Mouse (Mus musculus) liver, embryonic 16.5 days (tissue): ENCODE results near the gene Arl15. TPM values are rescaled to one million over a fixed set of nuclear protein-coding genes. Genes with fewer than 3 reads are reported as not detected.

ENCODE experiments used
- ATAC-seq: fragments of 200-750 bp; cut with Nextera tagmentation; 2 replicates; pipeline ENCODE4 v1.8.0; 2017; ENCODE audit warnings: low read depth, mild to moderate bottlenecking, moderate number of reproducible peaks, moderate library complexity
- H3K27ac ChIP-seq: fragments of 300-500 bp; sonication (generic); 2 replicates; pipeline ENCODE4 v1.5.1; 2014; ENCODE audit warnings: mild to moderate bottlenecking, low read length
- H3K27me3 ChIP-seq: fragments of 300-500 bp; sonication (generic); 2 replicates; pipeline ENCODE4 v1.6.1; 2014; ENCODE audit warnings: low read depth, low read length, mixed read lengths; ENCODE audit not compliant: control insufficient read depth, insufficient read depth
- H3K36me3 ChIP-seq: fragments of 300-500 bp; sonication (generic); 2 replicates; pipeline ENCODE4 v1.6.1; 2014; ENCODE audit warnings: mild to moderate bottlenecking; ENCODE audit not compliant: control insufficient read depth, insufficient read depth
- H3K4me1 ChIP-seq: fragments of 300-500 bp; sonication (generic); 2 replicates; pipeline ENCODE4 v1.6.1; 2014; ENCODE audit warnings: low read depth, low read length, mixed read lengths; ENCODE audit not compliant: control insufficient read depth
- H3K4me2 ChIP-seq: fragments of 300-500 bp; sonication (generic); 2 replicates; pipeline ENCODE4 v1.6.1; 2014; ENCODE audit warnings: low read depth, low read length, mixed read lengths
- H3K4me3 ChIP-seq: fragments of 300-500 bp; sonication (generic); 2 replicates; pipeline ENCODE4 v1.5.1; 2014; ENCODE audit warnings: low read depth, mild to moderate bottlenecking, low read length
- H3K9ac ChIP-seq: fragments of 300-500 bp; sonication (generic); 2 replicates; pipeline ENCODE4 v1.6.1; 2014; ENCODE audit warnings: low read depth, low read length
- H3K9me3 ChIP-seq: fragments of 300-500 bp; sonication (generic); replicated peaks from 2 replicates; pipeline ENCODE4 v1.6.1; 2016; ENCODE audit warnings: low read length; ENCODE audit not compliant: control insufficient read depth
- WGBS: fragments of 180-500 bp; shearing (Covaris S2); extraction: QIAGEN DNeasy Blood & Tissue Kit; methylation state at CpG from one replicate; pipeline ENCODE4 v1.1.7; 2014; ENCODE audit not compliant: insufficient replicate concordance; 5-methylcytosine and 5-hydroxymethylcytosine counted together
- polyA plus RNA-seq: library from polyadenylated mRNA; unstranded; fragments of >200 nt; fragmentation: Nextera tagmentation; extraction: Ambion mirVana; gene quantifications from 2 replicates; pipeline ENCODE4 v1.2.1, GENCODE M21; 2015

The Arl15 gene
- polyA plus RNA-seq, 1 experiment from 2014 or later = 2.9 TPM

DNA sequence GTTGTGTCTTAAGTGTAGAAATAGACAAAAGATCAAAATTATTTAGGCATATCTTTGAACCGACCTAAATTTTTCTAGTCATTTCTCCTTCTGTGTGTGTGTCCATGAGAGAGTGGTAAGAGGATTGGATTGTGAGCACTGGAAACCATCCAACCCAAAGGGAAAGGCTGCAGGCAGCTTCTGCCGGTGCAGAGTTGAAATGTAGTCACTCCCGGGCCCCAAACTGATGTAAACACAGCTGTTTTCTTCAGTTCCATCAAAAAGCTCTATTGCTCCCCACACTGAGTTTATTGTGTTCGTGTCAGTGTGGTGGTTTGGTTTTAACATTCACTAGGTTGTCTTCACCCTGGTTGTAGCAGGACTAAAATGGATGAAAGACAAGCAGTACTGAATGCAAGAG is 153.2 kb downstream of the Arl15 start:
- 67% methylated on average over 4 of the region's 4 CpGs for WGBS
- no peak for ATAC-seq
- no peaks in the 10 kb centered on the region for H3K36me3 ChIP-seq
- no peak overlapping the region for H3K27ac ChIP-seq
- H3K4me1 ChIP-seq = no peaks in the 10 kb centered on the region
- no peak overlapping the region for H3K4me2 ChIP-seq
- no peaks in the 10 kb centered on the region for H3K9me3 ChIP-seq
- H3K9ac ChIP-seq = no peak overlapping the region
- H3K4me3 ChIP-seq = no peak overlapping the region
- no peaks in the 10 kb centered on the region for H3K27me3 ChIP-seq

DNA sequence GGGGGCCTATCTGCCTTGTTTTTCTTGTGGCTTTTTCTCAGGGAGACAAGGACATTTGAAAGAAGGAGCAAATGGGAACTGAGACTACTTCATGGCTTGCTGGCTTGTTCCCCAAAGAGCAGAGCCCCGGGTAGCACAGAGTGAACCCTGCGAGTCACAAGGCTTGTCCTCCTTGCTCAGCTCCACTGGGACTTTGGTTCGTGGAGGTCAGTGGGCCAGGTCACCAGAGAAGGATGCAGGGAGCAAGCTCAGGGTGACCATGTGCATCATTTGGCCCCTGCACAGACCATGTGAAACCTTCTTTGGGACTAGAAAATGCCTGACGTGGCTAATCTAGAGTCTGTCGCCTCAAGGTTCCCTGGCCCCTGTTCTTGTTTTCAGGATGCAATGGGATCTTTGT is 155.4 kb downstream of the Arl15 start:
- Histone ChIP-seq H3K27ac (no peak overlapping the region), H3K27me3 (no peaks in the 10 kb centered on the region), H3K36me3 (no peaks in the 10 kb centered on the region), H3K9me3 (no peaks in the 10 kb centered on the region), H3K9ac (no peak overlapping the region), H3K4me2 (no peak overlapping the region), H3K4me3 (no peak overlapping the region), H3K4me1 (no peaks in the 10 kb centered on the region)
- ATAC-seq = peak; percentile 35
- WGBS = 66% methylated on average over 5 of the region's 5 CpGs

DNA sequence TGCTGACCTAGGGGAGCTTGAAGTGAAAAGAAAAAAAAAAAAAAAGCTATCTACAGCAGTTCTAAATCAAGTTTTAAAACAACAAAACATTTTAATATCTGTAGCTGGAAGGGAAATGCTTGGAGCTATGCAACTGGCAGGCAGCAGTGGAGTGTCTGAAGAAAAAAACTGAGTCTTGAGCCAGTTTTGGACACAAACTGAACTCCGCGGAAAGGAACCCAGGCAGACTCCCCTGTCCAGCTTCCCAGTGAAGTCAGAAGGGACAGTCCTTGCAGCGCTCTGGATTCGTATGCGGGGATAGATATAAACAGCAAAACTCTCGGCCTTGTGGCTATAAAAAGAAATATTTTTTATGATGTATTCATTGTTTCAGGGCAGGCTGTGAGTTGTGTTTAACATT is 155.8 kb downstream of the Arl15 start:
- no peaks in the 10 kb centered on the region for H3K9me3 ChIP-seq
- H3K4me1 ChIP-seq = no peaks in the 10 kb centered on the region
- no peak for ATAC-seq
- H3K9ac ChIP-seq = no peak overlapping the region
- no peak overlapping the region for H3K4me3 ChIP-seq
- H3K27ac ChIP-seq = no peak overlapping the region
- H3K36me3 ChIP-seq = no peaks in the 10 kb centered on the region
- no peaks in the 10 kb centered on the region for H3K27me3 ChIP-seq
- 80% methylated on average over 6 of the region's 6 CpGs for WGBS
- H3K4me2 ChIP-seq = no peak overlapping the region

DNA sequence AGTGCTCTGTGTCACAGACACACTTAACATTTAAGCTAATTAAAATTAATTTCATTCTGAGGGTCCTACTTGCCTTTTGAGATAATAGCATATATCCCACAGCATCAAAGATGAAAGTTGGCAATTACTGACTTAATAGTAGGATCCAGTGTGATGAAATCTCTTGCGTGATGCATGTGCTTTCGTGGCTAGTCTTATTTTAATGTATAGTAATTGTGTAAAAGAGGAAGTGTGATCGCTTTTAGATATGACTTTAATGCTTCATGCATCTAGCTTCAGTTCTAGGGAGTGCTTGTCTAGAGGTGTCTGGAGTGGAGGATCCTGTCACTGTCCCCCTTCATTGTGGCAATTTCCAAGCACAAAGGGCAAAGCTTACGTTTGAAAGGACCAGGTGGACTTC is 163.1 kb downstream of the Arl15 start:
- H3K4me1 ChIP-seq = no peaks in the 10 kb centered on the region
- whole genome bisulfite sequencing = 50% methylated on average over 4 of the region's 4 CpGs
- no peak for ATAC-seq

DNA sequence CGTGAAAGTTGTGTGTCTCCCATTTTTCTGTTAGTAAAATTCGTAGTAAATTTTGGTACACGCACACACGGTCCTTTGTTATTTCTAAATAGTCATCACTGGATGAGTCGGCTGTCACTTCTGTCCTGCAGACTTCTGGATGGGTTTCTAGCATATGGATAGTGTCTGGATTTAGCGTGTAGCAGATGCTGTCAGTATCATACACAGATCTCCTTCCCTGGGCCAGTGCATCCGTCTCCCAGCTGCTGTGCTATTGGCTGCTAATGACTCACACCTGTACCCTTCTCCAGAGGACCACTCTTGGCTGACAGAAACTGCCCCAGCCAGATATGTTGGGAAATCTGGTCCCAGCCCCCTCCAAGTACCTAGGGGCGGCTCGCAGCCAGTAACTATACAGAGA is 170.6 kb downstream of the Arl15 start:
- WGBS = 80% methylated on average over 9 of the region's 9 CpGs
- no peak overlapping the region for H3K9ac ChIP-seq
- no peaks in the 10 kb centered on the region for H3K4me1 ChIP-seq
- no peak overlapping the region for H3K4me2 ChIP-seq
- no peak for ATAC-seq
- no peak overlapping the region for H3K27ac ChIP-seq
- no peaks in the 10 kb centered on the region for H3K27me3 ChIP-seq
- H3K36me3 ChIP-seq = no peaks in the 10 kb centered on the region
- H3K9me3 ChIP-seq = no peaks in the 10 kb centered on the region
- H3K4me3 ChIP-seq = no peak overlapping the region

More for the DNA sequence above, 163.1 kb downstream of the Arl15 start:
- Histone ChIP-seq H3K4me3 (no peak overlapping the region), H3K27me3 (no peaks in the 10 kb centered on the region), H3K9me3 (no peaks in the 10 kb centered on the region), H3K27ac (no peak overlapping the region), H3K9ac (no peak overlapping the region), H3K36me3 (no peaks in the 10 kb centered on the region), H3K4me2 (no peak overlapping the region)

DNA sequence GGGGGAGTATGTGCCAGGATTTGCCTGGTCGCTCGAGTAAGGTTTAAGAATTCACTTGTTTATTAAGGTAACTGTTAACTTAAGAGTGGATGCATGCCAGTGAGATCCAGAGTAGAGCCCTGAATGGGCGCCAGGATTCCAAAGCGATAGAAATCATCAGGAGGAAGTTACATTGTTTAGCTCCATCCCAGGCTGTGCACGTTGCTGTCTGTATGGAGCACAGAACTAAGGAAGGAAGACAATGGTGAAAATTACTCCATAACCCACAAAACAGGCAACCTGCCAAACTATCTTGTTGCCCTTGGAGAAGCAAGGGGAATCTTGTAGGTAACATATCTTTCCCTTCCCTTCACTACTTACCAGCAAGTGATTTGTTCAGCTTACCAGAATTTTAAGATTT is 176.4 kb downstream of the Arl15 start:
- 64% methylated on average over 5 of the region's 5 CpGs for WGBS
- Histone ChIP-seq H3K36me3 (no peaks in the 10 kb centered on the region), H3K9ac (no peak overlapping the region), H3K9me3 (no peaks in the 10 kb centered on the region), H3K4me1 (no peaks in the 10 kb centered on the region), H3K27me3 (no peaks in the 10 kb centered on the region), H3K4me2 (no peak overlapping the region), H3K27ac (no peak overlapping the region), H3K4me3 (no peak overlapping the region)
- no peak for ATAC-seq

DNA sequence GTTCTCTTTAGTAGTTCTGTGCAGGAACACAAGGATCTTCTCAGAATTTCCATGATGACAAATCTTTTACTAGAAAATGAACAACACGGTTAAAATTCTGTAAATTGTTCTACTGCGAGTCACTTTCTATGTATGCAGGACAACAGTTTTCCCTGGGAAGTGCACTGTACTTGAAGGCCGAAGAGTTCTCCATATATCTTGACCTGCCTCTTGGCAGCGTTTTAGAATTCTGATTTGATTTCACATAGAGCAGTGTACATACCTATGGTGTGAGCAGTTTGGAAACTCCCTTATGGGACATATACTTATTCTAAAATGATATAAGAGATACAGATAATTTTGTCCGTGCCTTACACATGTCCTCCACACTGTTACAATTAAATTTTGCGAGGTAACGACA is 178.1 kb downstream of the Arl15 start:
- 84% methylated on average over 7 of the region's 7 CpGs for WGBS
- Histone ChIP-seq H3K27me3 (no peaks in the 10 kb centered on the region), H3K9me3 (no peaks in the 10 kb centered on the region), H3K36me3 (no peaks in the 10 kb centered on the region), H3K9ac (no peak overlapping the region), H3K4me2 (no peak overlapping the region), H3K27ac (no peak overlapping the region), H3K4me1 (no peaks in the 10 kb centered on the region), H3K4me3 (no peak overlapping the region)
- ATAC-seq = no peak

DNA sequence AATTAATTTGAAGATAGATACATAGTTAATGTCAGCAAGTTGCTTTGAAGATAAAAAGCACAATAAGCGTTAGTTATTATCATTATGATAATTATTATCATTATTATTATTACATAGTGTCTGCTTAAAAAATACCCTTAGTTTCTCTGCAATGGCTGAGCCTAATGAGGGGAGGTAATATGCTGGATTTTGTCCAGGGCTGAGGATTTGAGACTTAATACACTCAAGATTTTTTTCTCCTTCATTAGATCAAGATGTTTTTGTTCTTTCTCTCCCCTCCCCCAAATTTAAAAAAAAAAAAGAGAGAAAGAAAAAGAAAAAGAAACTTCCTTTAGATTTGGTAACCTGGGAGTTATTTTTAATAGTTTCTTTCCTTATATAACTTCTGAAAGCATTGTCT is 180.6 kb downstream of the Arl15 start:
- no peaks in the 10 kb centered on the region for H3K27me3 ChIP-seq
- H3K9ac ChIP-seq = no peak overlapping the region
- no peak for ATAC-seq
- H3K9me3 ChIP-seq = no peaks in the 10 kb centered on the region
- H3K4me2 ChIP-seq = no peak overlapping the region
- H3K27ac ChIP-seq = no peak overlapping the region
- no peak overlapping the region for H3K4me3 ChIP-seq
- 67% methylated on average over 1 of the region's 1 CpGs for WGBS
- no peaks in the 10 kb centered on the region for H3K36me3 ChIP-seq
- no peaks in the 10 kb centered on the region for H3K4me1 ChIP-seq

DNA sequence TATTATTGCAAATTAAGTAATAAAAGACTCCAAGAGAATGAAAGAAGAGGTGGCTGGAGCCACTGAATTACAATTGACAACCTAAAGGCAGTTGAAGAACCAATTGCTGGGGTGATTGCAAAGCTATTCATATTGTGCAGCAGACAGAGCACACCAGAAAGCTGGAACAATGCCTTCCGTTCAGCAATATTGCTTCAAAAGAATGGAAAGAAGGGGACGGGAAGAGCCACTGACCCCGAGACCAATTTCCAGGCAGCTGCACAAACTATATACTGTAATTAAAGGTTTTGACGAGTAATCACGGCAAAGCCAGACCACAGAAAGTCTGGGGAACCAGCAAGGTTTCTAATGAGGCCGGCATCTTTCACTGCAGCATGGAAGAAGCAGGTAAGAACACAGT is 181.4 kb downstream of the Arl15 start:
- Histone ChIP-seq H3K4me3 (no peak overlapping the region), H3K9ac (no peak overlapping the region), H3K9me3 (no peaks in the 10 kb centered on the region), H3K4me1 (no peaks in the 10 kb centered on the region), H3K27ac (no peak overlapping the region), H3K36me3 (no peaks in the 10 kb centered on the region), H3K27me3 (no peaks in the 10 kb centered on the region), H3K4me2 (no peak overlapping the region)
- ATAC-seq = no peak
- 76% methylated on average over 6 of the region's 6 CpGs for WGBS

DNA sequence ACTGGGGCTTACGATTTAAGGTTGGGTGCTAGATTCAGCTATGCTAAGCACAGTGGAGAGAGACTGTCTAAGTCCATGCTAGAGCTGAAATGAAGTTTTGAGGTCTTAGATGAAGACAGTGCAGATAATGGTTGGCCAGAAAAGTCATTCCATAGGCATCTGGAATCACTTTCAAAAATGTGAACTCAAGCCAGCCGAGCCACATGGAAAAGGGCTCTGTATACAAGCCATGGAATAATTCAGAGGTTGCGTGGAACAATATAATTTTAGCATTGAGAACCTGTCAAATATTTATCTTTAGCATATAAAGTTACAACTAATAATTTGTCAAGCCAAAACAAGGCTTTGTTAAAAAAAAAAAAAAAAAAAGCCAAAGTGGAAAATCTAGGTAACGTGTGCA is 182.6 kb downstream of the Arl15 start:
- no peaks in the 10 kb centered on the region for H3K4me1 ChIP-seq
- H3K27me3 ChIP-seq = no peaks in the 10 kb centered on the region
- no peak overlapping the region for H3K4me3 ChIP-seq
- ATAC-seq = no peak
- no peak overlapping the region for H3K4me2 ChIP-seq
- no peak overlapping the region for H3K27ac ChIP-seq
- H3K9ac ChIP-seq = no peak overlapping the region
- no peaks in the 10 kb centered on the region for H3K9me3 ChIP-seq
- H3K36me3 ChIP-seq = no peaks in the 10 kb centered on the region
- WGBS = 79% methylated on average over 4 of the region's 4 CpGs
